Mouse (Mus musculus) brain, embryonic 14.5 days (tissue): ENCODE measurements at regions not wholly inside any gene's neighbourhood (a gene's known extent, or its start where the extent isn't known, plus 50 kb on each side); places are given as distances from the start of the nearest gene placed in this dataset.

Experiments used
- CTCF ChIP-seq: fragments of 200-500 bp; IDR thresholded peaks from 2 replicates; pipeline ENCODE4 v1.5.1; 2012; ENCODE audit warnings: inconsistent platforms, mild to moderate bottlenecking, moderate library complexity, borderline replicate concordance; ENCODE audit not compliant: insufficient read depth, insufficient read length; ENCODE audit errors: extremely low read depth
- POLR2A ChIP-seq: fragments of 200-500 bp; IDR thresholded peaks from 2 replicates; pipeline ENCODE4 v1.6.1; 2012; ENCODE audit warnings: mild to moderate bottlenecking, inconsistent platforms, borderline replicate concordance; ENCODE audit not compliant: poor library complexity, insufficient read depth, insufficient read length, severe bottlenecking; ENCODE audit errors: extremely low read depth

DNA sequence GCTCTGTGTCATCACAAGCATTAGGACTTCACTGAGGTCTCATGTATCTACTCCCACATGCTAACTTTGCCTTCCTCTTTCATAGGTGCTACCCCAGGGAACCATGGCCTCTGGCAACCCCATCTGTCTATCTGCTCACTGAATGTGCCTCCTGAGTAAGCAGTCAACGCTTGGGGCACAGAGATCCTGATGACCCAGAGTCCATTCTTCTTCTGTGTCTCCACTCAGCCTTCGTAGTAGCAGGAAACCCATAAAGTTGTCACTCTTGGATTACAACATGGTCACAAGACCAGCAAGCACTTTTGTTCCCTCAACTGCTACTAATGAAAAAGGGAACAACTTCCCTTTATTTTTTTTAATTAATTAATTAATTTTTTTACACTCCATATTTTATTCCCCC, 296.2 kb downstream of the Cd47 start:
- no peak for TF ChIP-seq POLR2A
- TF ChIP-seq CTCF: no peak
